ENCODE assay signal across 11 mouse cellular contexts in the genomic region with DNA sequence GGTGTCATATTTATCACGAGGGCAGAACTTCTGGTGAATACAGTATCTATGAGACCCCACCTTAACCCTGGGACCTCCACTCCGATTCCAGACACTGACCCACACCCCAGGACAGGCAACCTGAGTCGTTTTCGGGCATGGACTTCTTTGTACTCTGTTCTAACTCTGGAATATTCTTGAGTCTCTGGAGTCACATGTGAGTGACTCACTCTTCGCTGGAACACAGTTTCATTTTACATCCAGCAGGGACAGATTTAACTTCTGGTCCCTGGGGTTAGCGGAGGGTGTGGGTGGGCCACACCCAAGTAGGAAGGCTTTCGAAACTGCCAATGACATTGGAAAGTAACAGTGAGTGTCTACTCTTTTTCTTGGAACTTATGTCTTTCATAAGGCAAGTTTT. TPM values are rescaled to one million over a fixed set of nuclear protein-coding genes. Genes with fewer than 3 reads are reported as not detected.
A peak's percentile ranks its signal among the peaks of the same experiment; 100 is the strongest.
DNase-seq lines count a peak whose midpoint lies in the region; ATAC-seq and TF ChIP-seq lines count a peak whose summit lies in the region.
"Had no signal": no experiment of that assay in that cellular context is flagged by ENCODE, and none has a peak within 500 bp of the region (broad histone marks: within the 10 kb centered on the region; RNA-seq: fewer than 3 reads in every experiment).

No protein-coding gene starts in this region.

- H3K4me3 ChIP-seq in thymus, adult 2 months (ENCODE audit: control insufficient read depth, insufficient read depth, low read length): no peak overlapping the region
- H3K4me3 ChIP-seq in kidney, embryonic 14.5 days (ENCODE audit: low read length): no peak overlapping the region
- H3K4me3 ChIP-seq: limb, embryonic 12.5 days had no signal

- H3K4me1 ChIP-seq in thymus, adult 2 months (replicated peaks; ENCODE audit: control insufficient read depth, insufficient read depth, low read length): no peaks in the 10 kb centered on the region
- no peaks in the 10 kb centered on the region for H3K4me1 ChIP-seq in kidney, embryonic 14.5 days (ENCODE audit: control insufficient read depth, insufficient read depth, low read length)

- ATAC-seq in granulocyte monocyte progenitor cell, adult 5-6 weeks (replicated peaks; ENCODE audit: poor library complexity, severe bottlenecking): peak; percentile 40; the same call in 1 of the 2 replicates
- ATAC-seq in kidney, embryonic 14.5 days (ENCODE audit: low FRiP score, low TSS enrichment): no peak

- no peak overlapping the region for H3K4me2 ChIP-seq in kidney, embryonic 14.5 days (replicated peaks; ENCODE audit: low read depth, low read length)
- H3K4me2 ChIP-seq: limb, embryonic 12.5 days had no signal

- no peaks in the 10 kb centered on the region for H3K27me3 ChIP-seq in thymus, adult 2 months (ENCODE audit: control insufficient read depth, insufficient read depth, low read length)
- H3K27me3 ChIP-seq in kidney, embryonic 14.5 days (ENCODE audit: control insufficient read depth, insufficient read depth, low read length): no peaks in the 10 kb centered on the region
- H3K27me3 ChIP-seq: limb, embryonic 12.5 days had no signal

- no peak for TF ChIP-seq POLR2A in thymus, adult 2 months (IDR thresholded peaks at IDR 0.05; ENCODE audit: control insufficient read depth, extremely low read depth, insufficient read depth, low read length, poor library complexity)

- DNase-seq in left cerebral cortex, adult 18-20 months (ENCODE audit: low spot score in 2 of 2): peak; percentile 25 to 33
- DNase-seq in left cerebral cortex, adult 11 months (ENCODE audit: low spot score): no peak
- peak; percentile 81 for DNase-seq in NIH3T3 (ENCODE audit: low read depth)
- DNase-seq in monocyte, adult 2 months (ENCODE audit: low read depth in 1 of 2, low spot score in 2 of 2): peak; percentile 15 to 21
- no peak for DNase-seq in thymus, adult 2 months
- no peak for DNase-seq in layer of hippocampus, postnatal 36 days
- DNase-seq: cerebellum, postnatal 36 days; right cerebral cortex, postnatal 4 days had no signal

- H3K36me3 ChIP-seq in thymus, adult 2 months (ENCODE audit: control insufficient read depth, insufficient read depth, low read length): no peaks in the 10 kb centered on the region
- no peaks in the 10 kb centered on the region for H3K36me3 ChIP-seq in kidney, embryonic 14.5 days (ENCODE audit: control insufficient read depth, insufficient read depth, low read length)
- H3K36me3 ChIP-seq: limb, embryonic 12.5 days had no signal

- 90% methylated on average over 7 of the region's 7 CpGs for WGBS in thymus, adult 2 months
- WGBS in kidney, embryonic 14.5 days: 79% methylated on average over 7 of the region's 7 CpGs

- no peak overlapping the region for H3K9ac ChIP-seq in kidney, embryonic 14.5 days (ENCODE audit: low read depth, low read length)
- H3K9ac ChIP-seq: limb, embryonic 12.5 days had no signal

- TF ChIP-seq CTCF in thymus, adult 2 months (IDR thresholded peaks at IDR 0.05; ENCODE audit: borderline replicate concordance, control insufficient read depth, extremely low read depth, insufficient read depth, low read length, poor library complexity): no peak

- H3K27ac ChIP-seq in thymus, adult 2 months (ENCODE audit: control insufficient read depth, insufficient read depth, low read length): no peak overlapping the region
- H3K27ac ChIP-seq in kidney, embryonic 14.5 days (ENCODE audit: low read depth, low read length): no peak overlapping the region
- H3K27ac ChIP-seq: limb, embryonic 12.5 days had no signal

- H3K9me3 ChIP-seq in kidney, embryonic 14.5 days (ENCODE audit: control insufficient read depth, low read length): no peaks in the 10 kb centered on the region
- H3K9me3 ChIP-seq: limb, embryonic 12.5 days had no signal

RNA-seq across cellular contexts. Expression of gene Anxa4, which starts 20.8 kb away (rescaled TPM):
- 10 to 100 TPM in 1 of 2 experiments, 1 to 10 TPM in 1; 9.6 to 10.2 TPM for total RNA-seq in left cerebral cortex, adult 18-20 months (2021)
- total RNA-seq in granulocyte monocyte progenitor cell, adult 5-6 weeks (2014; fragmentation: Nextera tagmentation): 11.9 and 16.4 TPM in 2 replicates
- total RNA-seq in granulocyte monocyte progenitor cell, adult 5-6 weeks (2017): 16.4 and 17.7 TPM in 2 replicates
- polyA plus RNA-seq in thymus, adult 2 months (2012; rRNA removed): 21.5 and 27.8 TPM in 2 replicates
- total RNA-seq in layer of hippocampus, postnatal 36 days (2021): 1 to 10 TPM; 4.8 to 6.0 TPM
- 28.1 and 34.7 TPM in 2 replicates for polyA plus RNA-seq in kidney, embryonic 14.5 days (2014; fragmentation: Nextera tagmentation; extraction: Ambion mirVana)

RNA-seq across cellular contexts. Expression of gene Gmcl1, which starts 39.4 kb away (rescaled TPM):
- total RNA-seq in left cerebral cortex, adult 18-20 months (2021): 10 to 100 TPM; 30.4 to 30.6 TPM
- 28.3 and 31.7 TPM in 2 replicates for total RNA-seq in granulocyte monocyte progenitor cell, adult 5-6 weeks (2014; fragmentation: Nextera tagmentation)
- total RNA-seq in granulocyte monocyte progenitor cell, adult 5-6 weeks (2017): 32.0 and 33.9 TPM in 2 replicates
- 17.3 and 24.2 TPM in 2 replicates for polyA plus RNA-seq in thymus, adult 2 months (2012; rRNA removed)
- total RNA-seq in layer of hippocampus, postnatal 36 days (2021): 10 to 100 TPM; 30.0 to 30.1 TPM
- polyA plus RNA-seq in kidney, embryonic 14.5 days (2014; fragmentation: Nextera tagmentation; extraction: Ambion mirVana): 27.0 and 38.3 TPM in 2 replicates

Comparison
In these comparisons a context has a peak if more than half of its experiments do, and no peak if none do; other contexts are left out.
1. DNase-seq: peak in left cerebral cortex, adult 18-20 months (2 of 2), NIH3T3 (single experiment) and monocyte, adult 2 months (2 of 2); none in left cerebral cortex, adult 11 months (single experiment), thymus, adult 2 months (single experiment) and layer of hippocampus, postnatal 36 days (0 of 2).